In genomic region chr7:27331854-27332253, GRCm38 (mm10) we compare ENCODE assay signal across 8 mouse cellular contexts. TPM values are rescaled to one million over a fixed set of nuclear protein-coding genes. Genes with fewer than 3 reads are reported as not detected.
DNase-seq lines count a peak whose midpoint lies in the region; ATAC-seq and TF ChIP-seq lines count a peak whose summit lies in the region.

No protein-coding gene starts in this region.

- no peaks in the 10 kb centered on the region for H3K36me3 ChIP-seq in kidney, embryonic 14.5 days (ENCODE audit: control insufficient read depth, insufficient read depth, low read length)
- 0 out of 2 replicates have a peak, but pooled peaks cover 5% of the 10 kb centered on the region for H3K36me3 ChIP-seq in embryonic facial prominence, embryonic 15.5 days
- no peaks in the 10 kb centered on the region for H3K36me3 ChIP-seq in liver, embryonic 14.5 days (replicated peaks; ENCODE audit: control insufficient read depth, insufficient read depth, low read depth)

- peak overlapping the region; percentile 86 for H3K27ac ChIP-seq in kidney, embryonic 14.5 days (ENCODE audit: low read depth, low read length)
- peak overlapping the region; percentile 87 for H3K27ac ChIP-seq in embryonic facial prominence, embryonic 15.5 days (replicated peaks)
- H3K27ac ChIP-seq in liver, embryonic 14.5 days, result no peak overlapping the region

- H3K9me3 ChIP-seq in kidney, embryonic 14.5 days (ENCODE audit: control insufficient read depth, low read length), result no peaks in the 10 kb centered on the region
- H3K9me3 ChIP-seq in embryonic facial prominence, embryonic 15.5 days (replicated peaks), result no peaks in the 10 kb centered on the region
- no peaks in the 10 kb centered on the region for H3K9me3 ChIP-seq in liver, embryonic 14.5 days (ENCODE audit: control insufficient read depth, low read length)

- 5% methylated on average over 8 of the region's 8 CpGs for WGBS in kidney, embryonic 14.5 days
- WGBS in embryonic facial prominence, embryonic 15.5 days, result 3% methylated on average over 8 of the region's 8 CpGs
- 8% methylated on average over 8 of the region's 8 CpGs for WGBS in liver, embryonic 14.5 days (ENCODE audit: insufficient replicate concordance)

- peak overlapping the region; percentile 73; the same call in 1 of the 2 replicates for H3K9ac ChIP-seq in kidney, embryonic 14.5 days (ENCODE audit: low read depth, low read length)
- H3K9ac ChIP-seq in embryonic facial prominence, embryonic 15.5 days, result no peak overlapping the region
- no peak overlapping the region for H3K9ac ChIP-seq in liver, embryonic 14.5 days (replicated peaks)

- TF ChIP-seq EP300 in liver, embryonic 14.5 days (IDR thresholded peaks at IDR 0.05; ENCODE audit: low read depth), result no peak

- peak overlapping the region; percentile 90 for H3K4me2 ChIP-seq in kidney, embryonic 14.5 days (replicated peaks; ENCODE audit: low read depth, low read length)
- peak overlapping the region; percentile 90 for H3K4me2 ChIP-seq in embryonic facial prominence, embryonic 15.5 days (replicated peaks)
- peak overlapping the region; percentile 52; the same call in 1 of the 2 replicates for H3K4me2 ChIP-seq in liver, embryonic 14.5 days (ENCODE audit: low read depth)

- peaks cover 45% of the 10 kb centered on the region for H3K4me1 ChIP-seq in kidney, embryonic 14.5 days (ENCODE audit: control insufficient read depth, insufficient read depth, low read length)
- peaks cover 82% of the 10 kb centered on the region for H3K4me1 ChIP-seq in embryonic facial prominence, embryonic 15.5 days
- peaks cover 0 to 10% of the 10 kb centered on the region in 2 experiments; a peak in 1 of 4 replicates for H3K4me1 ChIP-seq in liver, embryonic 14.5 days (replicated peaks; ENCODE audit: control insufficient read depth in 2 of 2, insufficient read depth in 2 of 2, low read length in 1 of 2)

- peaks cover 67% of the 10 kb centered on the region for H3K27me3 ChIP-seq in kidney, embryonic 14.5 days (ENCODE audit: control insufficient read depth, insufficient read depth, low read length)
- H3K27me3 ChIP-seq in embryonic facial prominence, embryonic 15.5 days, result peaks cover 50% of the 10 kb centered on the region
- H3K27me3 ChIP-seq in liver, embryonic 14.5 days (ENCODE audit: control insufficient read depth, insufficient read depth, low read length), result peaks cover 97% of the 10 kb centered on the region

- no peak for ATAC-seq in kidney, embryonic 14.5 days (ENCODE audit: low FRiP score, low TSS enrichment)
- ATAC-seq in embryonic facial prominence, embryonic 15.5 days (ENCODE audit: insufficient number of reproducible peaks, low FRiP score, low TSS enrichment, low read depth), result no peak
- no peak for ATAC-seq in liver, embryonic 14.5 days (ENCODE audit: insufficient read depth)

- H3K4me3 ChIP-seq in kidney, embryonic 14.5 days (ENCODE audit: low read length), result peak overlapping the region; percentile 55
- peak overlapping the region; percentile 53 for H3K4me3 ChIP-seq in embryonic facial prominence, embryonic 15.5 days (replicated peaks)
- H3K4me3 ChIP-seq in liver, embryonic 14.5 days (ENCODE audit: insufficient read depth in 1 of 2, low read depth in 2 of 2, low read length in 2 of 2), result no peak overlapping the region

- no peak for TF ChIP-seq CTCF in liver, embryonic 14.5 days (IDR thresholded peaks at IDR 0.05; ENCODE audit: low read depth)

- DNase-seq in kidney, adult 11 months, result no peak
- peak; percentile 51 for DNase-seq in ES-CJ7 (ENCODE audit: low read depth, low spot score)
- DNase-seq in liver, embryonic 14.5 days (ENCODE audit: low read depth in 3 of 3, low spot score in 3 of 3), result no peak
- DNase-seq in frontal cortex, postnatal 25 days (ENCODE audit: low spot score in 2 of 2), result no peak
- DNase-seq in gastrocnemius, postnatal 10 days, result no peak
- DNase-seq in adrenal gland, postnatal 14 days, result no peak

RNA-seq across cellular contexts. Expression of gene Ltbp4, which starts 5.6 kb away (rescaled TPM):
- 23.4 and 26.0 TPM in 2 replicates for polyA plus RNA-seq in kidney, embryonic 14.5 days (2014; fragmentation: Nextera tagmentation; extraction: Ambion mirVana)
- polyA plus RNA-seq in embryonic facial prominence, embryonic 15.5 days (2015; fragmentation: Nextera tagmentation; extraction: Ambion mirVana), result 85.5 and 92.3 TPM in 2 replicates
- 5.2 and 5.5 TPM in 2 replicates for polyA plus RNA-seq in liver, embryonic 14.5 days (2012; rRNA removed)
- polyA plus RNA-seq in liver, embryonic 14.5 days (2014; fragmentation: Nextera tagmentation; extraction: Ambion mirVana), result 2.5 and 3.0 TPM in 2 replicates
- 100 to 1,000 TPM; 131 to 165 TPM for total RNA-seq in gastrocnemius, postnatal 10 days (2021)
- total RNA-seq in adrenal gland, postnatal 14 days (2021), result 122 and 126 TPM in 2 replicates

RNA-seq across cellular contexts. Expression of gene Shkbp1, which starts 24.0 kb away (rescaled TPM):
- 38.4 and 41.0 TPM in 2 replicates for polyA plus RNA-seq in kidney, embryonic 14.5 days (2014; fragmentation: Nextera tagmentation; extraction: Ambion mirVana)
- 36.8 and 46.2 TPM in 2 replicates for polyA plus RNA-seq in embryonic facial prominence, embryonic 15.5 days (2015; fragmentation: Nextera tagmentation; extraction: Ambion mirVana)
- 19.1 and 24.7 TPM in 2 replicates for polyA plus RNA-seq in liver, embryonic 14.5 days (2012; rRNA removed)
- polyA plus RNA-seq in liver, embryonic 14.5 days (2014; fragmentation: Nextera tagmentation; extraction: Ambion mirVana), result 11.8 and 15.1 TPM in 2 replicates
- 1 to 10 TPM; 6.1 to 8.1 TPM for total RNA-seq in gastrocnemius, postnatal 10 days (2021)
- 16.1 and 26.1 TPM in 2 replicates for total RNA-seq in adrenal gland, postnatal 14 days (2021)

RNA-seq across cellular contexts. Expression of gene Gm20479, which starts 25.4 kb away (rescaled TPM):
- polyA plus RNA-seq in kidney, embryonic 14.5 days (2014; fragmentation: Nextera tagmentation; extraction: Ambion mirVana), result 1.9 TPM in 1 of 2 replicates, not detected in the other
- 0.35 and 0.43 TPM in 2 replicates for polyA plus RNA-seq in embryonic facial prominence, embryonic 15.5 days (2015; fragmentation: Nextera tagmentation; extraction: Ambion mirVana)
- polyA plus RNA-seq in liver, embryonic 14.5 days (2012; rRNA removed), result 0.09 and 0.40 TPM in 2 replicates
- not detected in 2 replicates for polyA plus RNA-seq in liver, embryonic 14.5 days (2014; fragmentation: Nextera tagmentation; extraction: Ambion mirVana)
- not detected for total RNA-seq in gastrocnemius, postnatal 10 days (2021)
- 1.8 TPM in 2 replicates for total RNA-seq in adrenal gland, postnatal 14 days (2021)

Comparison
In these comparisons a context has a peak if more than half of its experiments do, and no peak if none do; other contexts are left out.
1. H3K4me3 ChIP-seq: peak in kidney, embryonic 14.5 days (single experiment) and embryonic facial prominence, embryonic 15.5 days (single experiment); none in liver, embryonic 14.5 days (0 of 2).
2. Peak in every context shown above with its lines, with median percentiles within 50 percentile points of each other: H3K4me2 ChIP-seq.